Mouse (Mus musculus) gastrocnemius, postnatal 14 days (tissue): ENCODE data around the gene Mr1. TPM values are rescaled to one million over a fixed set of nuclear protein-coding genes. Genes with fewer than 3 reads are reported as not detected.
"Not testable (repeated sequence)": the region's sequence is repeated elsewhere in the genome, so short reads cannot be mapped to it uniquely, and the experiment has no call there.

Experiments used
- DNase-seq: peaks from one replicate; pipeline ENCODE4 v3.0.0; 2021; ENCODE audit warnings: mixed read lengths
- intact Hi-C: fragments of 180-260 bp; cut with DNase I; formaldehyde crosslinking; loops from one replicate; pipeline ENCODE4 v1.15.1; 2025; ENCODE audit warnings: low total_unique reads
- long read RNA-seq, 2 experiments: library from polyadenylated mRNA; stranded (forward); transcript quantifications; one replicate each; pipeline ENCODE4 v2.0.0; 2021
- total RNA-seq, 2 experiments: library from RNA; stranded (reverse); gene quantifications; 2 replicates each; pipeline ENCODE4 v1.2.3; 2021

Gene Mr1
- total RNA-seq: 1 to 10 TPM; 5.7 TPM
- long read RNA-seq, experiment 1, partial matches to known transcripts: 0 of 4 reads
- long read RNA-seq, experiment 1, other reads (novel, unspliced or antisense): 0 of 4 reads
- long read RNA-seq, experiment 2, partial matches to known transcripts: 0 of 4 reads
- long read RNA-seq, experiment 2, other reads (novel, unspliced or antisense): 0 of 4 reads

GRCm38 (mm10) chr1:155146572-155146980 lies at the start of gene Mr1:
Mr1 (minus strand) TSS chr1:155146814.
- intact Hi-C loops: loop anchor here (10.0 kb wide), 1 partner anchor 52 kb away; the partner anchor contains the start of gene Ier5
- peak; percentile 28 for DNase-seq

GRCm38 (mm10) chr1:155192805-155193368 lies 46.3 kb upstream of the Mr1 start:
- no peak for DNase-seq
- intact Hi-C loops: no loop called here

GRCm38 (mm10) chr1:155191671-155192070 lies 45.1 kb upstream of the Mr1 start:
- DNase-seq: no peak
- intact Hi-C loops: no loop called here

GRCm38 (mm10) chr1:155191219-155191618 lies 44.6 kb upstream of the Mr1 start:
- intact Hi-C loops: no loop called here

GRCm38 (mm10) chr1:155188656-155189055 lies 42.0 kb upstream of the Mr1 start:
- DNase-seq: no peak
- intact Hi-C loops: no loop called here

More at GRCm38 (mm10) chr1:155191219-155191618, 44.6 kb upstream of the Mr1 start:
- DNase-seq: no peak

GRCm38 (mm10) chr1:155184191-155184590 lies 37.6 kb upstream of the Mr1 start:
- no peak for DNase-seq
- intact Hi-C loops: no loop called here

GRCm38 (mm10) chr1:155178192-155178924 lies 31.7 kb upstream of the Mr1 start:
- DNase-seq: no peak
- intact Hi-C loops: no loop called here

GRCm38 (mm10) chr1:155174424-155174823 lies 27.8 kb upstream of the Mr1 start:
- no peak for DNase-seq
- intact Hi-C loops: no loop called here

GRCm38 (mm10) chr1:155173644-155174016 lies 27.0 kb upstream of the Mr1 start:
- intact Hi-C loops, DNase-seq: not testable (repeated sequence)

GRCm38 (mm10) chr1:155172895-155173643 lies 26.5 kb upstream of the Mr1 start:
- DNase-seq: no peak
- intact Hi-C loops: no loop called here

- intact Hi-C loops: no loop called here
- no peak for DNase-seq
Observed at GRCm38 (mm10) chr1:155169935-155170334, 23.3 kb upstream of the Mr1 start.

GRCm38 (mm10) chr1:155167453-155167852 lies 20.8 kb upstream of the Mr1 start:
- no peak for DNase-seq
- intact Hi-C loops: no loop called here

- peak; percentile 68 for DNase-seq
- intact Hi-C loops: no loop called here
Observed at GRCm38 (mm10) chr1:155158970-155159484, 12.4 kb upstream of the Mr1 start.

GRCm38 (mm10) chr1:155158141-155158969 lies 11.7 kb upstream of the Mr1 start, which contains the start of gene Stx6:
Stx6 (plus strand) TSS chr1:155158715.
- intact Hi-C loops: no loop called here

GRCm38 (mm10) chr1:155153906-155154305 lies 7.3 kb upstream of the Mr1 start:
- intact Hi-C loops: no loop called here
- DNase-seq: no peak

More at GRCm38 (mm10) chr1:155158141-155158969, 11.7 kb upstream of the Mr1 start, which contains the start of gene Stx6:
- DNase-seq: peak; percentile 99

GRCm38 (mm10) chr1:155150821-155151220 lies 4.2 kb upstream of the Mr1 start:
- intact Hi-C loops: no loop called here
- DNase-seq: no peak

- intact Hi-C loops: loop anchor here (10.0 kb wide), 1 partner anchor 55 kb away; the partner anchor contains the start of gene Ier5
- no peak for DNase-seq
Observed at GRCm38 (mm10) chr1:155149403-155149802, 2.8 kb upstream of the Mr1 start.

GRCm38 (mm10) chr1:155147228-155147627 lies 614 bp upstream of the Mr1 start:
- no peak for DNase-seq
- intact Hi-C loops: loop anchor here (10.0 kb wide), 1 partner anchor 52 kb away; the partner anchor contains the start of gene Ier5

- intact Hi-C loops: loop anchor here (10.0 kb wide), 1 partner anchor 51 kb away; the partner anchor contains the start of gene Ier5
Observed at GRCm38 (mm10) chr1:155145620-155146019, 994 bp downstream of the Mr1 start.

More at GRCm38 (mm10) chr1:155145620-155146019, 994 bp downstream of the Mr1 start:
- DNase-seq: no peak
